Mouse (Mus musculus): Measurements from ENCODE around the gene Sprr1b.

GRCm38 (mm10) chr3:92417782-92418181 lies 20.8 kb downstream of the Sprr1b start, which contains the start of gene Sprr2j-ps:
- TF ChIP-seq CTCF (IDR thresholded peaks at IDR 0.05; ENCODE audit: low read depth, low read length) (no peak), POLR2A (IDR thresholded peaks at IDR 0.05; ENCODE audit: extremely low read depth, insufficient read depth, low read length) (no peak)
